Mouse (Mus musculus) small intestine, adult 2 months (tissue): Measurements from ENCODE around the gene Parpbp.
A peak's percentile ranks its signal among the peaks of the same experiment; 100 is the strongest.

Experiments used
- CTCF ChIP-seq: fragments of 200-500 bp; IDR thresholded peaks from 2 replicates; pipeline ENCODE4 v1.5.1; 2012; ENCODE audit warnings: low read depth, mild to moderate bottlenecking, control low read depth, inconsistent platforms, low read length, moderate library complexity, mixed read lengths; ENCODE audit not compliant: insufficient replicate concordance, insufficient read length; ENCODE audit errors: extremely low read depth
- POLR2A ChIP-seq: fragments of 200-500 bp; IDR thresholded peaks from 2 replicates; pipeline ENCODE4 v1.6.1; 2012; ENCODE audit warnings: low read depth, mild to moderate bottlenecking, control low read depth, inconsistent platforms, low read length, moderate library complexity

DNA sequence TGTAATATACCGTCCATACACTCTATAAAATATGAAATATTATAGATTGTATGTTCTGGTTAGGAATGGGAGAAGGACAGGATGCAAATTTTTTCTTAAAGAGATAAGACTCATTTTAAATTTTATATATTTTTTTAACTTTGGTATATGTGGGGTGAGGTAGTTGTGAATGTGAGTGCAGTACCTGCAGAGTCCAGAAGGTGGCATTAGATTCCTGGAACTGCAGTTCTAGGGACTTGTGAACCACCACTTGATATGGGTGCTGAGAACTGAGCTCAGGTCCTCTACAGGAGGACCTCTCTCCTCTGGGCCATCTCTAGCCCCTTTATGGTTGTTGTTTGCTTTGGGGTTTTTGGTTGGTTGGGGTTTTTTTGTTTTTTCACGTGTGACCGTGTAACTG lies 19.4 kb upstream of the Parpbp start:
- TF ChIP-seq CTCF (peak; percentile 31; the same call in 1 of the 2 replicates), POLR2A (no peak)
